Mouse (Mus musculus) gastrocnemius, postnatal 25 days (tissue): ENCODE results near the gene Prpf6. TPM values are rescaled to one million over a fixed set of nuclear protein-coding genes. Genes with fewer than 3 reads are reported as not detected.
A peak's percentile ranks its signal among the peaks of the same experiment; 100 is the strongest.

Experiments
- DNase-seq: peaks from one replicate; pipeline ENCODE4 v3.0.0; 2022
- microRNA-seq, 2 experiments: library from miRNA; unstranded; fragments of <30 nt; microRNA quantifications; one replicate each; pipeline ENCODE4 v1.2.0; 2021; ENCODE audit warnings: borderline replicate concordance in 2 of 2
- total RNA-seq, 2 experiments: library from RNA; stranded (reverse); gene quantifications; 1 replicate in 1 of 2; 2 replicates in 1 of 2; pipeline ENCODE4 v1.2.3; 2021

Prpf6 gene
- total RNA-seq, 2 experiments from 2014 or later = 23.2 to 28.2 TPM

GRCm38 (mm10) chr2:181689466-181690160, 97.9 kb downstream of the Prpf6 start:
- DNase-seq = no peak

GRCm38 (mm10) chr2:181691083-181691482, 99.4 kb downstream of the Prpf6 start:
- DNase-seq = no peak

GRCm38 (mm10) chr2:181691571-181691970, 99.9 kb downstream of the Prpf6 start:
- DNase-seq = no peak

GRCm38 (mm10) chr2:181692304-181692703, 100.6 kb downstream of the Prpf6 start:
- no peak for DNase-seq

GRCm38 (mm10) chr2:181693339-181694280, 101.9 kb downstream of the Prpf6 start, which contains the start of gene Rgs19:
Gene Rgs19 (minus strand): TSS chr2:181693977.
- peak; percentile 83 for DNase-seq

- no peak for DNase-seq
Observed at GRCm38 (mm10) chr2:181694581-181694980, 102.9 kb downstream of the Prpf6 start.

- DNase-seq = no peak
Observed at GRCm38 (mm10) chr2:181695776-181696175, 104.1 kb downstream of the Prpf6 start.

GRCm38 (mm10) chr2:181696801-181697420, 105.2 kb downstream of the Prpf6 start:
- no peak for DNase-seq

GRCm38 (mm10) chr2:181698241-181698640, 106.6 kb downstream of the Prpf6 start, which contains the start of gene Lkaaear1:
Gene Lkaaear1 (minus strand): TSS chr2:181698442.
- DNase-seq = no peak

Small RNA genes within 50 kb of the gene (microRNA-seq; reads per million reads assigned to microRNA genes)
- gene Mir7006 = 0 reads per million in 2 experiments

Other genes starting within 250 kb of the Prpf6 start
- gene Zgpat, start 226.9 kb upstream of the Prpf6 start, total RNA-seq = 10 to 100 TPM; 12.8 to 13.1 TPM
- gene Arfrp1, start 226.5 kb upstream of the Prpf6 start, total RNA-seq = 10 to 100 TPM; 25.0 to 29.3 TPM
- 1 to 10 TPM; 4.2 to 5.5 TPM for gene Lime1, start 211.8 kb upstream of the Prpf6 start, total RNA-seq
- 1 to 10 TPM; 3.5 TPM for gene Zbtb46, start 132.4 kb upstream of the Prpf6 start, total RNA-seq
- not detected for gene Abhd16b, start 98.7 kb upstream of the Prpf6 start, total RNA-seq
- 10 to 100 TPM; 46.1 to 48.2 TPM for gene Tpd52l2, start 94.7 kb upstream of the Prpf6 start, total RNA-seq
- gene Dnajc5, start 71.4 kb upstream of the Prpf6 start, total RNA-seq = 10 to 100 TPM; 43.8 to 46.3 TPM
- 10 to 100 TPM; 23.9 to 26.5 TPM for gene Uckl1, start 7.0 kb upstream of the Prpf6 start, total RNA-seq
- 10 to 100 TPM; 17.2 to 17.4 TPM for gene Zfp512b, start 935 bp downstream of the Prpf6 start, total RNA-seq
- 1 to 10 TPM in 1 of 2 experiments, under 1 TPM in 1; 0.97 to 1.1 TPM for gene Samd10, start 7.3 kb downstream of the Prpf6 start, total RNA-seq
- not detected for gene Gm29797, start 65.2 kb downstream of the Prpf6 start, total RNA-seq
- gene Sox18, start 79.8 kb downstream of the Prpf6 start, total RNA-seq = 10 to 100 TPM; 10.5 to 12.7 TPM
- gene Tcea2, start 88.4 kb downstream of the Prpf6 start, total RNA-seq = 1 to 10 TPM; 6.0 to 7.2 TPM
- 1 to 10 TPM; 2.6 to 6.1 TPM for gene Rgs19, start 102.1 kb downstream of the Prpf6 start, total RNA-seq
- gene Lkaaear1, start 106.6 kb downstream of the Prpf6 start, total RNA-seq = not detected
- gene Oprl1, start 123.1 kb downstream of the Prpf6 start, total RNA-seq = not detected
- not detected for gene Myt1, start 171.5 kb downstream of the Prpf6 start, total RNA-seq
- 10 to 100 TPM; 29.8 to 32.0 TPM for gene Pcmtd2, start 246.0 kb downstream of the Prpf6 start, total RNA-seq